Mouse (Mus musculus) T-cell, adult 2 months (primary cell): ENCODE measurements around the gene Ada.

Source experiments
- DNase-seq: peaks from one replicate; pipeline ENCODE4 v3.0.0; 2022; ENCODE audit warnings: low spot score

Gene Ada

GRCm38 (mm10) chr2:163728300-163728699, 21.7 kb downstream of the Ada start:
- DNase-seq = no peak

GRCm38 (mm10) chr2:163726766-163727393, 23.2 kb downstream of the Ada start:
- no peak for DNase-seq

GRCm38 (mm10) chr2:163722550-163722949, 27.5 kb downstream of the Ada start:
- DNase-seq = no peak

- no peak for DNase-seq
These were observed 30.4 kb downstream of the Ada start for GRCm38 (mm10) chr2:163719616-163720015.

- DNase-seq = peak; percentile 81
These were observed 31.0 kb downstream of the Ada start for GRCm38 (mm10) chr2:163718951-163719603.

- no peak for DNase-seq
These were observed 31.5 kb downstream of the Ada start for GRCm38 (mm10) chr2:163718526-163718925.

- no peak for DNase-seq
These were observed 33.2 kb downstream of the Ada start for GRCm38 (mm10) chr2:163716853-163717252.

- no peak for DNase-seq
These were observed 33.6 kb downstream of the Ada start for GRCm38 (mm10) chr2:163716448-163716847.

- peak; percentile 32 for DNase-seq
These were observed 36.7 kb downstream of the Ada start for GRCm38 (mm10) chr2:163713340-163713739.

- no peak for DNase-seq
These were observed 37.2 kb downstream of the Ada start for GRCm38 (mm10) chr2:163712874-163713273.

- no peak for DNase-seq
These were observed 37.6 kb downstream of the Ada start for GRCm38 (mm10) chr2:163712473-163712872.

- DNase-seq = no peak
These were observed 38.6 kb downstream of the Ada start for GRCm38 (mm10) chr2:163711368-163711868.

- no peak for DNase-seq
These were observed 39.4 kb downstream of the Ada start for GRCm38 (mm10) chr2:163710606-163711159.

- DNase-seq = peak; percentile 44
These were observed 40.0 kb downstream of the Ada start for GRCm38 (mm10) chr2:163710000-163710399.

GRCm38 (mm10) chr2:163708763-163709250, 41.2 kb downstream of the Ada start:
- DNase-seq = no peak

- DNase-seq = no peak
These were observed 41.7 kb downstream of the Ada start for GRCm38 (mm10) chr2:163708321-163708720.

GRCm38 (mm10) chr2:163703599-163704260, 46.3 kb downstream of the Ada start:
- no peak for DNase-seq

- no peak for DNase-seq
These were observed 47.1 kb downstream of the Ada start for GRCm38 (mm10) chr2:163702921-163703320.

- DNase-seq = no peak
These were observed 47.6 kb downstream of the Ada start for GRCm38 (mm10) chr2:163702431-163702830.

- no peak for DNase-seq
These were observed 50.8 kb downstream of the Ada start for GRCm38 (mm10) chr2:163699078-163699780.

- DNase-seq = no peak
These were observed 52.1 kb downstream of the Ada start for GRCm38 (mm10) chr2:163697764-163698480.
